Mouse (Mus musculus): ENCODE data around the gene Pphln1.
"Not testable (repeated sequence)": the region's sequence is repeated elsewhere in the genome, so short reads cannot be mapped to it uniquely, and the experiment has no call there.

The Pphln1 gene

GRCm38 (mm10) chr15:93397826-93398698 is at the start of gene Pphln1, which contains the start of gene Zcrb1:
Gene Pphln1, plus strand, starts transcription at chr15:93398350.
Gene Zcrb1, minus strand, starts transcription at chr15:93398334.
- peak; percentile 70 to 79 for DNase-seq (ENCODE audit: low spot score in 2 of 2)

DNA sequence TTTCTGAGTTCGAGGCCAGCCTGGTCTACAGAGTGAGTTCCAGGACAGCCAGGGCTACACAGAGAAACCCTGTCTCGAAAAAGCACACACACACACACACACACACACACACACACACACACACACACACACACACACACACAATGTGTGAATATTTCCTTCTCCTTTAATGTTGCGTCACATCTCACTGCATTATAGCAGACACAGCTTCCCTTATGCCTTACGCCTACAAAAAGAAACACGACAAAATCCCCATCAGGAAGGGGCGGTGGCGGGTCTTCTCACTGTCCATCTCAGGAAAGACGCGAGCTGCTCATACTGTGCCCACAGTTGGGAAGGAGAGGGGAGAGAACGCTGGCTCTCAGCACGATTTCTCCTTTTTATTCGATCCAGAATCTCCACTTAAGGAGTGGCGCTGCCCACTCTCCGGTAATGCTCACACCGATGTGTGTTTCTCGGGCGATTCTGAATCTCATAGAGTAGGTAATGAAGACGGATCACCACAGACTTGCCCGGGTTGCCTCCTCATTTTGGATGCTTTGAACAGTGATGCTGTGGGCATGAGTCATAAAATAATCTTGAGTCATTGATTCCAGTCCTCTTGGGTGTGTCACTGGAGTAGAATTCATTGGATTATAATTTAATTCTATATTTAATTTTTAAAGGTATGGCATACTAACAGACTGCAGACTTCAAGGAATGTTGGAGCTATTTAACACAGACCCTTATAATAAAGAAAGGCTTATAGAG is 39.6 kb upstream of the Pphln1 start:
- DNase-seq (ENCODE audit: low spot score in 2 of 2) = no peak

DNA sequence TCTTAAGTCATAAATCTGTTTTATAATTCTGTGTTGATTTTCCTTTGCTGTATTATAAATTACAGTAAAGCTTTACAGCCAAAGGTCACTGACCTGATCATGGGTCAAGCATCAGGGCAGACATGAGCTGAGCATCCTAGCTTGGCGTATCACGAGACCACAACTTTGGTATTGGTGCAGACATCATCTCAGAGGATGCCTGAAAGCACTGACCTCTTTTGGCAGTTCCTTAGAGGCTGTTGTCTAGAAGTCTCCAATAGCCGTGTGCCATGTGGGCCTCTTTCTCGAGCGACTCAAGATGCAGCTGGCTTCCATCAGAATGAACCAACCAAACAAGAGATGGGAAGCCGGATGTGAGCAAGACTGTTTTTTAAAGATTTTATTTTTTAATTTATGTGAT is 32.6 kb upstream of the Pphln1 start:
- no peak for DNase-seq (ENCODE audit: low spot score in 2 of 2)

DNA sequence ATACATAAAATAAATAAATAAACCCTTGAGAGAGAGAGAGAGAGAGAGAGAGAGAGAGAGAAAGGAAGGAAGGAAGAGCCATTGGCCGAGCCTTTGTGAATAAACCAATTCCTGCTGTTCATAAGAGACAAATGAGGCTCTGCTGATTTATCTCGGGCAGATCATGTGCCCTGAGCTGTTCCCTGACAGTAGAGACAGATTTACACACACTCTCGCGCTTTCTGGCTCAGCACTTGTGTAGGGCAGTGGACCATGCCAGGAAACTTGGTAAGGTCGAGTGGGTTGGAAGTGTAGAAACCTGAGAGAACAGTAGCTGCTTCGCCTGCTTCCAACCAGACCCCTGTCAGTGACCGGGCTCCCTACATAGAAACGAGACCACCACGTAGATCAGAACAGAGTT is 29.6 kb upstream of the Pphln1 start:
- no peak for DNase-seq (ENCODE audit: low spot score in 2 of 2)

GRCm38 (mm10) chr15:93371838-93372237 is 26.3 kb upstream of the Pphln1 start:
- no peak for DNase-seq (ENCODE audit: low spot score in 2 of 2)

DNA sequence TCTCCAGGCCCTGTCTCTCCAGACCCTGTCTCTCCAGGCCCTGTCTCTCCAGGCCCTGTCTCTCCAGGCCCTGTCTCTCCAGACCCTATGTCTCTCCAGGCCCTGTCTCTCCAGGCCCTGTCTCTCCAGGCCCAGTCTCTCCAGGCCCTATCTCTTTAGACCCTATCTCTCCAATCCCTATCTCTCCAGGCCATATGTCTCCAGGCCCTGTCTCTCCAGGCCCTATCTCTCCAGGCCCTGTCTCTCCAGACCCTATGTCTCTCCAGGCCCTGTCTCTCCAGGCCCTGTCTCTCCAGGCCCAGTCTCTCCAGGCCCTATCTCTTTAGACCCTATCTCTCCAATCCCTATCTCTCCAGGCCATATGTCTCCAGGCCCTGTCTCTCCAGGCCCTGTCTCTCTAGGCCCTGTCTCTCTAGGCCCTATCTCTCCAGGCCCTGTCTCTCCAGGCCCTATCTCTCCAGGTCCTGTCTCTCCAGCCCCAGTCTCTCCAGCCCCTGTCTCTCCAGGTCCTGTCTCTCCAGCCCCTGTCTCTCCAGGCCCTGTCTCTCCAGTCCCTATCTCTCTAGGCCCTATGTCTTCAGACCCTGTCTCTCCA is 25.5 kb upstream of the Pphln1 start:
- not testable (repeated sequence) for DNase-seq (ENCODE audit: low spot score in 2 of 2)

- DNase-seq (ENCODE audit: low spot score in 2 of 2) = no peak
Observed at GRCm38 (mm10) chr15:93375696-93376095, 22.5 kb upstream of the Pphln1 start.

- DNase-seq (ENCODE audit: low spot score in 2 of 2) = no peak
Observed at GRCm38 (mm10) chr15:93379177-93379576, 19.0 kb upstream of the Pphln1 start.

DNA sequence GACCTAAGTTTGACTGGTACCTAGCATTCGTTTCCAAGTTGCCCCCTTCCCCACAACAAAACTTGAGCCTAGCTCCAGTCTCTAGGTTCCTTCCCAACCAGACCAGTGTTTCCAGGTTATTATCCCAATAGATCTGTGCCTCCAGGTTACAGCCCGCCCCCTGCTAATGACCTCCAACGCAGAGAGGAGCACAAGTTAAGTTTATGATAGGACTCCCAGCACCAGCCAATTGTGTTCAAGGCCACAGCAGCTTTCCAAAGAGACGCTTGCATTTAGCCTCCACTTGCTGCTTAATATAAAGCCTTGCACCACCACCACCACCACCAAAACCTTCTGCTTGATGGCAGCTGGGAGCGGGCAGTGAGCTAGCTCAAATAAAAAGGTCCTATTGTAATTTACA is 16.8 kb upstream of the Pphln1 start:
- DNase-seq (ENCODE audit: low spot score in 2 of 2) = no peak

DNA sequence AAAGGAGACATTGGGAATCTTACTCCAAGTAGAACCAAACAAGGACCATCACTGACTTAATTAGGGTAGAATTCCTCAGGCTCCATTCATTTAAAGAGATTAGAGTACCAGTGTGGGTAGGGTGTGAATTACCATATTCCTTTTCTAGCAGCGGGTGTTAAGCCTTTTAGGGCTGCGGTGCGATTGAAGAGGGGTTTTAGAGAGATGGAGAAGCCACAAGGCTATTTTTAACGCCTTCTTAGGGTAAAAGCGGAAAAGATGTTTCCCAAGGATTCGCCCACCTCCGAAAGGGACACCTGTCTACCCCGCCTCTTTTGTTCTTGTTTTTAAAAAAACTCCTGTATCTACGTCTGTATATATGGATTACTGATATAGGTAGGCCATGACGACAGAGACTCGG is 881 bp upstream of the Pphln1 start:
- no peak for DNase-seq (ENCODE audit: low spot score in 2 of 2)

- no peak for DNase-seq (ENCODE audit: low spot score in 2 of 2)
Observed at GRCm38 (mm10) chr15:93398699-93399540, 770 bp downstream of the Pphln1 start.

DNA sequence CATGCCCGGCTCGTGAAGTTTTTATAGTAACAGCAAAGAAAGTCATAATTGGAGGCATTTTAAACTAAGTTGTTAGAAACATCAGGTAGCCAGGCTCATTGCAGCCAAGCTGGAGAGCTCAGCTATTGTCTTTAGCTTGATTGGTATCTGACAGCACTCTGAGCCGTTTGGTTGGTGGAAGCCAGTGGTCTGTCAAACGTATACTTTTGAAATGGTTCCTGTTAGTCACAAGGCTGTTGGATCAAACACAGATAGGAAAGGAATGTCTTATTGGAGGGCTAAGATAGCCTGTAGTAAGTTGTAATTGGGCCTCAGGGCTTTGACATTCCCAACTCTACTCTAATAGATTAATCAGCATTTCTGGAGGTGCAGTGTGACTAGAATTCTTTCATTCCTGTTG is 3.3 kb downstream of the Pphln1 start:
- no peak for DNase-seq (ENCODE audit: low spot score in 2 of 2)

- no peak for DNase-seq (ENCODE audit: low spot score in 2 of 2)
Observed at GRCm38 (mm10) chr15:93402730-93403129, 4.6 kb downstream of the Pphln1 start.

DNA sequence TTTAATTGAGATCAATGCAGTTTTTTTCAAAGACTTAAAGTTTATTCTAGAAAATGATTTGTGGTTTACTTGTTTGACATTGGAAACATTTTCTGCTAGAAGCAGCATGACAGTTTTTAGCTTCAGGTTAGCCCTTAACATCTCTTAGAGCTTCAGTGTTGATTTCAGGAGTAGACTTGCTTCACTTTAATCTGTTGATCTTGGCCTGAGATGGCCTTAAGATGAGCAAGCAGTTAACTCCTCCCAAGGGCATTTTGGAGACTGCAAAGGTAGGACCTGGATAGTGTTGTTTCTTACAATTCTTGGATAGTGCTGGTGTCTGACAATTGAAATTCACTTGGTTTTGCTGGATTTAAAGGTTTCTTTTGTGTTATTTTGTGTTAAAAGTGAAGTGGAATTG is 6.7 kb downstream of the Pphln1 start:
- DNase-seq (ENCODE audit: low spot score in 2 of 2) = no peak

- no peak for DNase-seq (ENCODE audit: low spot score in 2 of 2)
Observed at GRCm38 (mm10) chr15:93405446-93405986, 7.4 kb downstream of the Pphln1 start.

DNA sequence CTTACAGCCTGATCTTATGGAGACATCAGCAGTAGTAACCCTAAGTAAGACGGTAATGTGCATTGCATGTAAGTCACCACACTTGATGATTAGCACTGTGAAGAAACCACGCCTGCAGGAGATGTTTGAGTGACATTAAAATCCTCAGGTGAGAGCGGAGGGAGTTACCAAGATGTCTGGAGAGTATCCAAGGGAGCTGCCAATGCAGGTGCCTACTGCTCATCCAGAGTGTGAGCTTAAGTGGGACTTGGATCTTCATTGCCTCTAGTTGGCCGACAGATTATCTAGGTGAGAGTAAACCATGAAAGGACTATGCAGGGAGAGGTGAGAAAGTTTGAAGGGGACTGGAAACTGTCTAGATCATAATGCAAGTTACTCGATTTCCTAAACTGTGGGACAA is 8.3 kb downstream of the Pphln1 start:
- DNase-seq (ENCODE audit: low spot score in 2 of 2) = no peak

DNA sequence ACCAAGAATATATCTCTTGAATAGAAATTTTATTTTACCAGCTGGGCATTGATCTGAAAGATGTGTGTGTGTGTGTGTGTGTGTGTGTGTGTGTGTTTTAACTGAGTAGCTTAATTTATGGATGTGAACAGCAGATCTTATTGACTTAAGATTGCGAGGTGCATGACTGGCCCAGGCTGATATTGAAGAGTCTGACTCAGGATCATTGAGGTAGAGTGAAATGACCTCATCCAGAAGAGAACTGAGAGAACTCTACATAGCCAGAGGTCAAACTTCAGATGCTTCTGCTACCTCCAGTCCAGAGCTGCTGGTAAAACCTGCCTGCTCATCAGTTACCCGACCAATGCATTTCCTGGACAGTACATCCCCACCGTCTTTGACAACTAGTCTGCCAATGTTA is 14.3 kb downstream of the Pphln1 start:
- no peak for DNase-seq (ENCODE audit: low spot score in 2 of 2)

GRCm38 (mm10) chr15:93414456-93414855 is 16.3 kb downstream of the Pphln1 start:
- no peak for DNase-seq (ENCODE audit: low spot score in 2 of 2)

DNA sequence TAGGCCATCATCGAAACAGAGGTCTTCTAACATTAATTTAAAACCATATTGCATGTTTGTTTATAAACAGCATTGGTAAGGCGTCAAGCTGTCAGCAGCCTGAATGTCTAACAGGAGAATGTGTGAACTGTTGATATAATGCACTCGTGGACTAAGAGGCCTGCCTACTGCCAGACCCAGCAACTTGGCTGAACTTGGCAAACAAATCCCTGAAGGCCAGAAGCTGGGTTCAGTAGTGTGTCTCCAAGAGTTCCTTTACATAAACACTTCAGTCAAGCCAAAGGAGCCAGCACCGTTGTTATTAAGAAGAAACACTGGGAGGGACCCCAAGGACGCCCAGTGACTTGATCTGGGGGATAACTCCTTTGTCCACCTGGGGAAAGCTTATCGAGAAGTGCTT is 18.1 kb downstream of the Pphln1 start:
- no peak for DNase-seq (ENCODE audit: low spot score in 2 of 2)

DNA sequence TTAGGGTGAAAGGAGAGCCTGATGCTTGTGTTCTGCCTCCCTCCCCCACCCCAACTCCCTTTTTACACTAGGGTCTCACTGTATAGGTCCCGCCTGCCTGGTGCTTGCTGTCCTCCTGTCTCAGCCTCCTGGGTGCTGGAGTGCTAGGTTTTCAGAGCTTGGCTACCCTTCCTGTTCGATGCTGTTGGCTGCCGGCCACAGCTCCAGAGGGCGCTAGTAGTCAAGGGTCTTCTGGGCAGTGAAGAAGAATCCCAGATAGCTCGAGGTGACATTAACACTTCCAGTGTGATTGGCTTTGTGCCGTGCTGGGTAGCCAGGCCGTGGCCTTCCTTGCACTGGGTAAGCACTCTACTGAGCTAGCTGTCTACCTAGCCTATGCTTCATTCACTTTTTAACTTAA is 22.4 kb downstream of the Pphln1 start:
- DNase-seq (ENCODE audit: low spot score in 2 of 2) = no peak

GRCm38 (mm10) chr15:93422537-93422936 is 24.4 kb downstream of the Pphln1 start:
- DNase-seq (ENCODE audit: low spot score in 2 of 2) = no peak

All from urinary bladder, postnatal 36 days (tissue).